Mouse (Mus musculus) lung, postnatal 25 days (tissue): ENCODE measurements around the gene Olfr1511.
"Not testable (repeated sequence)": the region's sequence is repeated elsewhere in the genome, so short reads cannot be mapped to it uniquely, and the experiment has no call there.

Experiments used
- DNase-seq: peaks from one replicate; pipeline ENCODE4 v3.0.0; 2022; ENCODE audit warnings: low spot score

The Olfr1511 gene

DNA sequence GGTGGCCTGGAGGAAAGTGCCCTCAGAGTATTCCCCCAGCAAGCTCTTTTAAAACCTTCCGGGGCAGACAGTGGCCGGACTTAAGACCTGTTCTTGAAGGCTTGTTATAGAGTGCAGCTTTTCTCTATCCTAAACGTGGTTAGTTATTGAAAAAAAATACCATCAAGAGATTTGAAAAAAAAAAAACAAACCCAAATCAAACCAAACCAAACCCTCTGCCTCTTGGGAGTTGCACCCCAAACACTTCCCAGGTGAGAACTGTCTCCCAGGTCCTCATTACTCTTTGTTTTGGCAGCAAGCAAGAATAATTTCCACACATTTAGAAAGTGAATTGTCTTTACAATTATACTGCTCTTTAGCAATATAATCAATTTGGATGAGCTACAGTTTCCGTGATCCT, at the start of gene Olfr1511:
Gene Olfr1511 (minus strand): TSS at position 101 of the 400 bp plus-strand sequence.
- no peak for DNase-seq

DNA sequence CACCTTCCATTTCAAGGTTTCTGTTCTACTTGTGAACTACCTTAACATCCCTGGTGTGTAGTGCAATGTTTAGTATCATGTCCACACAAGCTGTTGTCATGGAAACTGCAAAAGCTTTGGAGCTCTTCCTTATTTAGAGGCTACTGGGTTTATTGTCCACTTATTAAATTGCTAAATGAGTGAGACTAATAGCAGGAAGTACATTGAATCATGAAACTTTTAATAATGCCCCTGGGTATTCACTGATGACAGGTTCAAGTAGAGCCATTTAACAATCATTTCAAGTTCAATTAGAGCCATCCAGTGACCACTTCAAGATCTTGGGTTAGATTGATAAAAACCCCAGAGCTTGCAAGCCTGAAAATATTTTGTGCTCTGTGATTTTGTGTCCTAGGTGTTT, 45.5 kb upstream of the Olfr1511 start, which contains the start of gene Olfr1509:
Gene Olfr1509 (plus strand): TSS at position 301 of the 400 bp plus-strand sequence.
- DNase-seq: no peak

DNA sequence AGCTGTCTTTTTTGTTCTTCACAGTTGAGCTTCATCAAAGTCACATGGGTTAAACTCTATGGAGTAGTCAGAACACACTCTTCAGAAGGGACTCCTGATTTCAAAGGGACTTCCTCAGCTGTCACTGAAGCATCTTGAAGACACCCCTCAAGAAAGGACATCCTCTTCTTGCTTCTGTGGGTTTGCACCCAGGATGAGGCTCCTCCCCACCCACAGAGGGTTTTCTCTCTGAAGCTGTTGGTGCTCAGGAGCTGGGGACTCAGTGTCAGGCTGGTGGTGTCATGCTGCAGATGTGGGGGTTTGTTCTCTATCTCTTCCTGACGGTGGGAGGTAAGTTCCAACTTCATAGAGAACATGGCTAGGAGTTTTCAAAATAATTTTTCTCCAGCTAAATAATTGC, 30.5 kb upstream of the Olfr1511 start:
- no peak for DNase-seq

DNA sequence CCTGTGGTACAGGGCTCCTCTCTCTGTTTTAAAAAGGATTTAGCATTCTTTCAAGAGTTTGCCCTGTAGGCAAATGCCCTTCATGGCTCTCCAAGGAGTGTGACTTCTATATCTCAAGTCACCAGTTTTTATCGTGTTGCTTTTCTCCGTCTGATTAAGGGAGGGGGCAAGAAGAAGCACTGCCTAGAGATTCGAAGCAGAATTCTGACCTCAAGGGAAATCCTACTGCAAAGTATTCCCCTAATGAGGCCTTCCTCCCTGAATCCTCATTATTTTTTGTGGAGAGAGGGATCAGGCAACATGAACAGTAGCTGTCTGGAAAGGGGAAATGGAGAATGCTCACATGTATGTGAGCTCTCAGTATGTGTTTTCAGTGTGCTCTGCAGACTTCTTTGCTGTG, 17.1 kb upstream of the Olfr1511 start, which contains the start of gene Olfr1510:
Gene Olfr1510 (minus strand): TSS at position 101 of the 400 bp plus-strand sequence.
- no peak for DNase-seq

DNA sequence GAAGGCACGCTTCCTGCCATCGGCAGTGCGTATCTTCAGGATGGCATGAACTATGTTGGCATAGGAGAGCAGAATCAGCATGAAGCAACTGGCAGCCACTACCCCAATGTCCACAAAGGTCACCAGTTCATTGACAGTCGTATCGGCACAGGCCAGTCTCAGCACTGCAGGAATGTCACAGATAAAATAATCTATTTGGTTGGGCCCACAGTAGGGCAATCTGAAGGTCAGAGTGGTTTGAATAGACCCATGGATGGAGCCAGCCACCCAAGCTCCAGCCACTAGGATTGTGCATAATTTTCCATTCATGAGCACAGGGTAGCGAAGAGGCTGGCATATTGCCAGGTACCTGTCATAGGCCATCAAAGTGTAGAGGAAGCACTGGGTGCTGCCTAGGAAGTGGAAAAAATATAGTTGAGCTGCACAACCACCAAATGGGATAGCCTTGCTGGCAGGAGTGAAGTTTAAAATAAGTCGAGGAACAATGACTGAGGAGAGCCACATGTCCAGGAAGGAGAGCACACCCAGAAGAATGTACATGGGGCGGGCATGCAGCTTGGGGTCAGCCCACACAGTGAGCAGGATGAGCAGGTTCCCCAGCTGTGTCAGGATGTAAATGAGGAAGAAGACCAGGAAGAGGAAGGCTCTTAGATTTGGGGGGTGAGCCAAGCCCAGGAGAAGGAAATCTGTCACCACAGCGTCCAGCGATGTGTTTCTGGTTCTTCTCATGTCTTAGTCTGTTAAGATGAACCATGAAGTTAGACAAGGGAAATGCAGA, 13.2 kb upstream of the Olfr1511 start:
- DNase-seq: not testable (repeated sequence)

DNA sequence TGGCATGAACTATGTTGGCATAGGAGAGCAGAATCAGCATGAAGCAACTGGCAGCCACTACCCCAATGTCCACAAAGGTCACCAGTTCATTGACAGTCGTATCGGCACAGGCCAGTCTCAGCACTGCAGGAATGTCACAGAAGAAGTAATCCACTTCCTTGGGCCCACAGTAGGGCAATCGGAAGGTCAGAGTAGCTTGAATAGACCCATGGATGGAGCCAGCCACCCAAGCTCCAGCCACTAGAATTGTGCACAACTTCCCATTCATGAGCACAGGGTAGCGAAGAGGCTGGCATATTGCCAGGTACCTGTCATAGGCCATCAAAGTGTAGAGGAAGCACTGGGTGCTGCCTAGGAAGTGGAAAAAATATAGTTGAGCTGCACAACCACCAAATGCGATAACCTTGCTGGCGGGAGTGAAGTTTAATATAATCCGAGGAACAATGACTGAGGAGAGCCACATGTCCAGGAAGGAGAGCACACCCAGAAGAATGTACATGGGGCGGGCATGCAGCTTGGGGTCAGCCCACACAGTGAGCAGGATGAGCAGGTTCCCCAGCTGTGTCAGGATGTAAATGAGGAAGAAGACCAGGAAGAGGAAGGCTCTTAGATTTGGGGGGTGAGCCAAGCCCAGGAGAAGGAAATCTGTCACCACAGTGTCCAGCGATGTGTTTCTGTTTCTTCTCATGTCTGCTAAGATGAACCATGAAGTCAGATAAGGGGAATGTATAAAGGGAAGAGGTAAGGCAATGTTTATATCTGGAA, 6.9 kb downstream of the Olfr1511 start:
- not testable (repeated sequence) for DNase-seq

DNA sequence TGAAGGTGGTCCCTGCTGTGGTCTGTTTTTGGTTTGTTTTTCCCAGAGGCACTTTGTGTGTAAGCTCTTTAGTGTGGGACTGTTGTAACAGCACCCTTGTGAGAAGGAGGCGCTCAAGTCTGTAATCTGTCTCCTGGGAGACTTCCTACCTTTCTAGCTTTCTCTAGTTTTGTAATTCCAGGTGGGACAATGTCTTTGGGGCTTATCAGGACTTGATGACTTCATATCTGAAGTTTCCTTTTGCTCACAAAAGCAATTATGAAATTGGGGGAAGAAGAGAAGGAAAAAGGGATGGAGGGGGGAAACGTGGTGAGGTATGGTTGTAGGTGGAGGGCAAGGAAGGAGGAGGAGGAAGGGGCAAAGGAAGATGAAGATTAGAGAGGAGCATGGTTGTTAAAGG, 18.1 kb downstream of the Olfr1511 start, which contains the start of gene Olfr1512:
Gene Olfr1512 (minus strand): TSS at position 101 of the 400 bp plus-strand sequence.
- no peak for DNase-seq

DNA sequence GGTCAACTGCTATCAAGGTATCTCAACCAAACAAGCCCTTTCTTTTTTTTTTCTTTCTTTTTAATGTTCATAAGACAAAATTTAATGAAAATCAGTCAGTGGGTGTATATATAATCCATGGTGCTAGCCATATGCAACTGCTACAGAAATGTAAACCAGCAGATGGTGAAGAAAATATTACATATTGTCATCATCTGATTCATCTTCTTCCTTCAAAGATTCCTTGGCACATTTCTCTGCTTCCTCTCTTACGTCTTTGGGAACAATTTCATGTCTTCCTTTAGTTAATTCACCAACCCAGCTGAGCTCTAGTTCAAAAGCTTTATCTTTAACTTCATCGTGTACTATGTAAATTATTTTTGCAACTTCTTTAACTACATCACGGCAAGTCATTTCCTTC, 28.4 kb downstream of the Olfr1511 start:
- DNase-seq: no peak

DNA sequence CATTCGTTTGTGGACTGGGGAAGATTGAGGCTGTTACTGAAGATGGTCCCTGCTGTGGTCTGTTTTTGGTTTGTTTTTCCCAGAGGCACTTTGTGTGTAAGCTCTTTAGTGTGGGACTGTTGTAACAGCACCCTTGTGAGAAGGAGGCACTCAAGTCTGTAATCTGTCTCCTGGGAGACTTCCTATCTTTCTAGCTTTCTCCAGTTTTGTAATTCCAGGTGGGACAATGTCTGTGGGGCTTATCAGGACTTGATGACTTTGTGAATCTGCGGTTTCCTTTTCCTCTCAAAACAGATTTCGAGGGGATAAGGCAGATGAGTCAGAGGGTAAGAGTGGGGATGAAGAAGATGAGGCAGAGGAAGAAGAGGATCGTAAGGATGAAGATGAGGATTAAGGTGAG, 40.9 kb downstream of the Olfr1511 start, which contains the start of gene Olfr1513:
Gene Olfr1513 (minus strand): TSS at position 101 of the 400 bp plus-strand sequence.
- no peak for DNase-seq
